Mouse (Mus musculus) liver, embryonic 13.5 days (tissue): Measurements from ENCODE around the gene Siae. TPM values are rescaled to one million over a fixed set of nuclear protein-coding genes. Genes with fewer than 3 reads are reported as not detected.

Experiments used
- ATAC-seq: fragments of 200-750 bp; cut with Nextera tagmentation; 2 replicates; pipeline ENCODE4 v1.8.0; 2017; ENCODE audit warnings: low read depth, mild to moderate bottlenecking, moderate number of reproducible peaks, moderate library complexity
- DNase-seq: peaks from one replicate; pipeline ENCODE4 v3.0.0; 2022
- H3K27ac ChIP-seq: fragments of 300-500 bp; sonication (generic); 2 replicates; pipeline ENCODE4 v1.5.1; 2015; ENCODE audit warnings: moderate library complexity, mild to moderate bottlenecking, inconsistent platforms
- H3K27me3 ChIP-seq: fragments of 300-500 bp; sonication (generic); 2 replicates; pipeline ENCODE4 v1.6.1; 2015; ENCODE audit warnings: mild to moderate bottlenecking, inconsistent platforms
- H3K36me3 ChIP-seq: fragments of 300-500 bp; sonication (generic); 2 replicates; pipeline ENCODE4 v1.6.1; 2015; ENCODE audit warnings: mild to moderate bottlenecking, inconsistent platforms
- H3K4me1 ChIP-seq: fragments of 300-500 bp; sonication (generic); replicated peaks from 2 replicates; pipeline ENCODE4 v1.6.1; 2015; ENCODE audit warnings: inconsistent platforms
- H3K4me2 ChIP-seq: fragments of 300-500 bp; sonication (generic); 2 replicates; pipeline ENCODE4 v1.6.1; 2015; ENCODE audit warnings: inconsistent platforms, mild to moderate bottlenecking, moderate library complexity
- H3K4me3 ChIP-seq: fragments of 300-500 bp; sonication (generic); replicated peaks from 2 replicates; pipeline ENCODE4 v1.5.1; 2015; ENCODE audit warnings: mild to moderate bottlenecking, inconsistent platforms
- H3K9ac ChIP-seq: fragments of 300-500 bp; sonication (generic); 2 replicates; pipeline ENCODE4 v1.6.1; 2015; ENCODE audit warnings: mild to moderate bottlenecking, inconsistent platforms
- H3K9me3 ChIP-seq: fragments of 300-500 bp; sonication (generic); replicated peaks from 2 replicates; pipeline ENCODE4 v1.6.1; 2016; ENCODE audit warnings: inconsistent platforms
- WGBS: fragments of 180-500 bp; shearing (Covaris S2); methylation state at CpG from one replicate; pipeline ENCODE4 v1.1.7; 2015; ENCODE audit not compliant: insufficient replicate concordance; 5-methylcytosine and 5-hydroxymethylcytosine counted together
- polyA plus RNA-seq: library from polyadenylated mRNA; unstranded; fragments of >200 nt; fragmentation: Nextera tagmentation; extraction: Ambion mirVana; gene quantifications from 2 replicates; pipeline ENCODE4 v1.2.1, GENCODE M21; 2015

Gene Siae
- polyA plus RNA-seq, 1 experiment from 2014 or later, result 4.3 TPM

GRCm38 (mm10) chr9:37560617-37561016, 5.1 kb downstream of the Siae start:
- peaks cover 17% of the 10 kb centered on the region for H3K4me1 ChIP-seq
- H3K27me3 ChIP-seq, result no peaks in the 10 kb centered on the region
- DNase-seq, result no peak
- no peak overlapping the region for H3K4me3 ChIP-seq
- no peaks in the 10 kb centered on the region for H3K9me3 ChIP-seq
- H3K36me3 ChIP-seq, result no peaks in the 10 kb centered on the region
- ATAC-seq, result no peak
- 80% methylated on average over 2 of the region's 2 CpGs for WGBS
- no peak overlapping the region for H3K27ac ChIP-seq
- H3K4me2 ChIP-seq, result no peak overlapping the region
- H3K9ac ChIP-seq, result no peak overlapping the region

- ATAC-seq, result peak; percentile 45; the same call in 1 of the 2 replicates
- Histone ChIP-seq H3K27ac (no peak overlapping the region), H3K4me1 (peaks cover 49% of the 10 kb centered on the region), H3K9ac (no peak overlapping the region), H3K36me3 (no peaks in the 10 kb centered on the region), H3K27me3 (no peaks in the 10 kb centered on the region), H3K4me2 (no peak overlapping the region), H3K9me3 (no peaks in the 10 kb centered on the region), H3K4me3 (no peak overlapping the region)
- no peak for DNase-seq
- 25% methylated on average over 1 of the region's 1 CpGs for WGBS
These were observed 8.3 kb downstream of the Siae start for GRCm38 (mm10) chr9:37563805-37564204.

- Histone ChIP-seq H3K9ac (no peak overlapping the region), H3K36me3 (no peaks in the 10 kb centered on the region), H3K27ac (peak overlapping the region; percentile 40), H3K9me3 (no peaks in the 10 kb centered on the region), H3K27me3 (no peaks in the 10 kb centered on the region), H3K4me2 (no peak overlapping the region), H3K4me3 (no peak overlapping the region), H3K4me1 (peaks cover 80% of the 10 kb centered on the region)
- DNase-seq (no peak), ATAC-seq (peak; percentile 55)
- WGBS, result 20% methylated on average over 2 of the region's 2 CpGs
These were observed 11.5 kb downstream of the Siae start for GRCm38 (mm10) chr9:37567019-37567418.

GRCm38 (mm10) chr9:37567454-37567853, 12.0 kb downstream of the Siae start:
- peaks cover 85% of the 10 kb centered on the region for H3K4me1 ChIP-seq

GRCm38 (mm10) chr9:37567892-37568604, 12.6 kb downstream of the Siae start:
- ATAC-seq (peak; percentile 25; the same call in 1 of the 2 replicates), DNase-seq (no peak)
- H3K27me3 ChIP-seq, result no peaks in the 10 kb centered on the region
- peak overlapping the region; percentile 37 for H3K9ac ChIP-seq
- H3K27ac ChIP-seq, result peak overlapping the region; percentile 32
- no peaks in the 10 kb centered on the region for H3K9me3 ChIP-seq
- peak overlapping the region; percentile 50 for H3K4me2 ChIP-seq
- H3K4me3 ChIP-seq, result peak overlapping the region; percentile 16
- H3K4me1 ChIP-seq, result peaks cover 91% of the 10 kb centered on the region
- 9% methylated on average over 15 of the region's 15 CpGs for WGBS
- no peaks in the 10 kb centered on the region for H3K36me3 ChIP-seq

More at GRCm38 (mm10) chr9:37567454-37567853, 12.0 kb downstream of the Siae start:
- Histone ChIP-seq H3K9ac (peak overlapping the region; percentile 37; the same call in 1 of the 2 replicates), H3K4me3 (peak overlapping the region; percentile 16), H3K9me3 (no peaks in the 10 kb centered on the region), H3K36me3 (no peaks in the 10 kb centered on the region), H3K4me2 (peak overlapping the region; percentile 50), H3K27me3 (no peaks in the 10 kb centered on the region), H3K27ac (peak overlapping the region; percentile 32)
- DNase-seq, result peak; percentile 13
- peak; percentile 74 for ATAC-seq
- 20% methylated on average over 5 of the region's 5 CpGs for WGBS

- Histone ChIP-seq H3K4me3 (no peak overlapping the region), H3K9me3 (no peaks in the 10 kb centered on the region), H3K4me1 (peaks cover 92% of the 10 kb centered on the region), H3K36me3 (no peaks in the 10 kb centered on the region), H3K27me3 (no peaks in the 10 kb centered on the region), H3K9ac (no peak overlapping the region), H3K27ac (peak overlapping the region; percentile 25; the same call in 1 of the 2 replicates), H3K4me2 (peak overlapping the region; percentile 50)
- DNase-seq (no peak), ATAC-seq (no peak)
- 40% methylated on average over 4 of the region's 4 CpGs for WGBS
These were observed 13.2 kb downstream of the Siae start for GRCm38 (mm10) chr9:37568605-37569214.

- no peaks in the 10 kb centered on the region for H3K27me3 ChIP-seq
- ATAC-seq (peak; percentile 52), DNase-seq (no peak)
- H3K9ac ChIP-seq, result no peak overlapping the region
- no peak overlapping the region for H3K4me3 ChIP-seq
- 27% methylated on average over 2 of the region's 2 CpGs for WGBS
- H3K4me2 ChIP-seq, result no peak overlapping the region
- peaks cover 86% of the 10 kb centered on the region for H3K4me1 ChIP-seq
- no peaks in the 10 kb centered on the region for H3K9me3 ChIP-seq
- H3K36me3 ChIP-seq, result no peaks in the 10 kb centered on the region
- H3K27ac ChIP-seq, result no peak overlapping the region
These were observed 13.8 kb downstream of the Siae start for GRCm38 (mm10) chr9:37569231-37569835.

GRCm38 (mm10) chr9:37572204-37572876, 16.8 kb downstream of the Siae start:
- DNase-seq, result no peak
- Histone ChIP-seq H3K36me3 (no peaks in the 10 kb centered on the region), H3K9me3 (no peaks in the 10 kb centered on the region), H3K4me3 (no peak overlapping the region), H3K4me1 (peaks cover 68% of the 10 kb centered on the region), H3K9ac (0 out of 2 replicates have a peak overlapping the region, but pooled peaks have one; percentile 19), H3K4me2 (no peak overlapping the region), H3K27me3 (no peaks in the 10 kb centered on the region), H3K27ac (peak overlapping the region; percentile 44; the same call in 1 of the 2 replicates)
- 7% methylated on average over 3 of the region's 3 CpGs for WGBS
- ATAC-seq, result peak; percentile 20; the same call in 1 of the 2 replicates

GRCm38 (mm10) chr9:37576436-37576930, 21.0 kb downstream of the Siae start:
- no peak for DNase-seq
- ATAC-seq, result peak; percentile 34; the same call in 1 of the 2 replicates
- 28% methylated on average over 14 of the region's 14 CpGs for WGBS
- H3K4me1 ChIP-seq, result peaks cover 27% of the 10 kb centered on the region
- H3K27ac ChIP-seq, result no peak overlapping the region; the same call in 1 of the 2 replicates
- no peaks in the 10 kb centered on the region for H3K27me3 ChIP-seq
- no peak overlapping the region for H3K4me3 ChIP-seq
- H3K36me3 ChIP-seq, result no peaks in the 10 kb centered on the region
- H3K4me2 ChIP-seq, result peak overlapping the region; percentile 19
- H3K9ac ChIP-seq, result no peak overlapping the region
- H3K9me3 ChIP-seq, result no peaks in the 10 kb centered on the region

GRCm38 (mm10) chr9:37583594-37583993, 28.1 kb downstream of the Siae start:
- WGBS, result 71% methylated on average over 5 of the region's 5 CpGs
- no peaks in the 10 kb centered on the region for H3K27me3 ChIP-seq
- DNase-seq (no peak), ATAC-seq (no peak)
- H3K4me1 ChIP-seq, result no peaks in the 10 kb centered on the region
- no peak overlapping the region for H3K4me3 ChIP-seq
- no peak overlapping the region for H3K9ac ChIP-seq
- no peak overlapping the region for H3K4me2 ChIP-seq
- H3K36me3 ChIP-seq, result no peaks in the 10 kb centered on the region
- no peak overlapping the region for H3K27ac ChIP-seq
- H3K9me3 ChIP-seq, result no peaks in the 10 kb centered on the region

GRCm38 (mm10) chr9:37586718-37587117, 31.2 kb downstream of the Siae start:
- H3K4me2 ChIP-seq, result no peak overlapping the region
- H3K4me3 ChIP-seq, result no peak overlapping the region
- H3K27me3 ChIP-seq, result no peaks in the 10 kb centered on the region
- no peaks in the 10 kb centered on the region for H3K4me1 ChIP-seq
- no peak for ATAC-seq
- WGBS, result 67% methylated on average over 4 of the region's 4 CpGs
- no peak overlapping the region for H3K9ac ChIP-seq
- H3K27ac ChIP-seq, result no peak overlapping the region
- no peak for DNase-seq
- H3K9me3 ChIP-seq, result peaks cover 2% of the 10 kb centered on the region; the same call in 1 of the 2 replicates
- H3K36me3 ChIP-seq, result no peaks in the 10 kb centered on the region
